Mouse (Mus musculus) heart, adult 9 months (tissue): ENCODE data around the gene Veph1.

ENCODE experiments used
- DNase-seq, 2 experiments: peaks; one replicate each; pipeline ENCODE4 v3.0.0; 2022; ENCODE audit warnings: low spot score in 2 of 2

The Veph1 gene

GRCm38 (mm10) chr3:66224931-66225537 is 71.6 kb downstream of the Veph1 start:
- DNase-seq, result peak in 1 of 2 experiments; percentile 10

DNA sequence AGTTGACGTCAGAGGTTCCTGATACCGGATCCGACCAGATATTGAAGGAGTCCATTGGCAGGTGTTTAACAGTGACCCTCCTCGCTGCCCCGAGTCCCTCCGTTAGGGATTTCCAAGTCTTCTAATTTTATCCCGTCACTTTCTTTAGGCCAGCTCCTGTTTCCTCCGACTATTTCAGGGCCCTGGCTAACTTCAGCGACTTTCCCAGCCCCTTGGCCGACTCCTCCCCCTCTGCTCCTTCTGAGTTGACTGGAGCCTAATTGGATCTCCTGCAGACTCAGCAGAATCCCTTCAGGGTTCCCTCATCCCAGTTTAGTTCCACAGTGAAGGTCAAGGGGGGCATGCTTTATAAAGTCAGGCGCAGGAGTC is 75.4 kb downstream of the Veph1 start:
- DNase-seq, result peak in 1 of 2 experiments; percentile 17

- DNase-seq, result peak in 1 of 2 experiments; percentile 12
Measured at GRCm38 (mm10) chr3:66220554-66221242, 75.9 kb downstream of the Veph1 start.

DNA sequence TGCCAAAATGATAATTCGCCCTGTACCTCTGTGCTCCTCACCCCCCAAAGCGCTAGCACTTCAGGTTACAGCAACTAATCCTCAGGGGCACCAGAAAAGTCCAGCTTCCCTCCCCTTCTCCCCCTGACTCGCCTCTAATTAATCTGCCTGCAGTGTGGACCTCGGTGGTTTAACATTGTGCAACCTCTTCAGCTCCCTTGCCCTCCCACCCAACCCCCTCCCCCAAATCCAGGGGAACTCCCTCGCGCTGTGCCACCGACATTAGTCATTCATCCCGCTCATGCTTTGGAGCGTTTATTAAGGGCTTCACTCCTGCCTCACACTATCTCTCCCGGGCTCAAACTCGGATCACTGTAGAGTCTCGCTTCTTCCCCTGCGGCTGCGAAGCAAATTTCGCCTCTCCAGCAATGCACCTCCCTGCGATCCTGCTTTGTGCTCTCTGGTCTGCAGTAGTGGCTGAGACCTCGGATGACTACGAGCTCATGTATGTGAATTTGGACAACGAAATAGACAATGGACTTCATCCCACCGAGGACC is 76.9 kb downstream of the Veph1 start, which contains the start of gene Ptx3:
Ptx3 (plus strand) TSS at position 256 of the 537 bp plus-strand sequence.
- DNase-seq, result no peak

DNA sequence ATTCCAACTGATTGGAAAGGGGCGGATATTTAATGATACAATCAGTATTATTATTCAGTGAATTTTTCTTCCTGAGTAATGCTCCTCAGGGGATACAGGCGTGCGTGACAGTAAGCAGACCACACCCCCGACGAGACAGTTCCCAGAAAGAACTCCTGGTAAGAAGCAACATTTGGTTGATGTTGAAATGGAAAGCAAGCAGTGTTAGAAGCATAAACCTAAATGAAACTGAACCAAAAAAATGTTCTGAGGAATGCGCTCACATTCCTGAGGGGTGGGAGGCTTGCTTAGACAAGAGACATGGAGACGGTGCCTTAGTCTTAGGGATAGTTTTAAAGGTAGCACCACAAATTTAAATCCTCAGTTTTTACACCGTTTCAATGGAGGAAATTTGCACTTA is 80.9 kb downstream of the Veph1 start:
- peak in 1 of 2 experiments; percentile 23 for DNase-seq

DNA sequence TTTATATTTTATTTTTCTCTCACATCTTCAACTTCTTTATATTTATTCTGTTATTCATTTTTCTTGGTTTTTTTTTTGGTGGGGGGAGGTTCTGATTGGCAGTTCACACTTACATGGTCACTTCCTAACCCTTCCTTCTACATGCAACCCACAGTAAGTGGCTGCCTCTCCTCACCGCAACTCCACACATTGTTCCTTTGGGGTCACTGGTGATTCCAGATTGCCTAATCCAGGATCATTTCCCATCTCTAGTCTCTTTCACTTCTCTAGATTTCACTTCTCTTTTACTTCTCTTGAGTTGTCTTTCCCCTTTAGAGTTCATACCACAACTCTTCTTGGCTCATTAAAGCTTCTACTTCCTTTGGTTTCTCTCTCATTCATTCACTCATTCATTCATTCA is 83.1 kb downstream of the Veph1 start:
- no peak for DNase-seq

- no peak for DNase-seq
Measured at GRCm38 (mm10) chr3:66208836-66209573, 87.6 kb downstream of the Veph1 start.

- DNase-seq, result no peak
Measured at GRCm38 (mm10) chr3:66193910-66194562, 102.6 kb downstream of the Veph1 start.

- no peak for DNase-seq
Measured at GRCm38 (mm10) chr3:66179647-66180046, 117.0 kb downstream of the Veph1 start.

GRCm38 (mm10) chr3:66172907-66173306 is 123.7 kb downstream of the Veph1 start:
- DNase-seq, result peak in 1 of 2 experiments; percentile 13

- DNase-seq, result no peak
Measured at GRCm38 (mm10) chr3:66169873-66170538, 126.6 kb downstream of the Veph1 start.

GRCm38 (mm10) chr3:66166606-66167290 is 129.9 kb downstream of the Veph1 start:
- DNase-seq, result no peak

- DNase-seq, result no peak
Measured at GRCm38 (mm10) chr3:66165026-66165425, 131.6 kb downstream of the Veph1 start.

DNA sequence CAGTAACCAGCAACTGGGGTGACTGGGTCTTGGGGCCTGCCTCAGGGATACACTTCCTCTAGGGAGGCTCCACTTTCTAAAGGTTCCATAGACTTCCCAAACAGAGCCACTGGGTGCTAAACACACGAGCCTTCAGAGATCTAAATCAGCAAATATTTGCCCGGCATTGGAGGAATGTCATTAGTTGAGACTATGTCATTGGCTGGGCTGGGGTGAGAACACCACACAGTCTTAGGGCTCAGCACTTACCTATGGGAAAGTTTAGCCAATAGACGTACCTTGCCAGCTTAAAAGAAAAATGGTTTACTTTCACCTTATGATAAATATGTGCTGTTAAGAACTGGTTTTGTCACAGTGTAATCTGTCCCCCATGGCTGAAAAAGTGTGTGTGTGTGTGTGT is 132.1 kb downstream of the Veph1 start:
- DNase-seq, result no peak

DNA sequence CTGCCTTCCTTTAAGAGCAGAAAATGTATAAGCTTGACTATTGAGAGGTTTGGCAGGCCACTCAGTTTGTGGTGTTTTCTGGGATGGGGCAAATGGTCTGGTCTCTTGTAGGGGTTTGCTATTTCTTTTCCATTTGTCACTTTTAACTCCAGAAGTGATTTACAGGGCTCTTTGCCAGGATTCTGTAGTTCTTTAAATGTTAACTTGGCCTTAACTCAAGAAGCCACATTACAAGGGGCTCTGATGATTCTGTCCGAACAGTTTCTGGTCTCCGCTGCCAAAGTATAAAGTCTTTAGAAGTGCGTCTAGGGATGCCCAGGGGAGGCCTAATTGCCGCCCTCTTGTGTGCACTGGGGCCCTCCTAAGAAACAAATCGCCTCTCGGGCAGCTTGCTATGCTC is 134.0 kb downstream of the Veph1 start:
- DNase-seq, result no peak

- no peak for DNase-seq
Measured at GRCm38 (mm10) chr3:66157947-66158346, 138.7 kb downstream of the Veph1 start.

GRCm38 (mm10) chr3:66137601-66138000 is 159.0 kb downstream of the Veph1 start:
- DNase-seq, result no peak

DNA sequence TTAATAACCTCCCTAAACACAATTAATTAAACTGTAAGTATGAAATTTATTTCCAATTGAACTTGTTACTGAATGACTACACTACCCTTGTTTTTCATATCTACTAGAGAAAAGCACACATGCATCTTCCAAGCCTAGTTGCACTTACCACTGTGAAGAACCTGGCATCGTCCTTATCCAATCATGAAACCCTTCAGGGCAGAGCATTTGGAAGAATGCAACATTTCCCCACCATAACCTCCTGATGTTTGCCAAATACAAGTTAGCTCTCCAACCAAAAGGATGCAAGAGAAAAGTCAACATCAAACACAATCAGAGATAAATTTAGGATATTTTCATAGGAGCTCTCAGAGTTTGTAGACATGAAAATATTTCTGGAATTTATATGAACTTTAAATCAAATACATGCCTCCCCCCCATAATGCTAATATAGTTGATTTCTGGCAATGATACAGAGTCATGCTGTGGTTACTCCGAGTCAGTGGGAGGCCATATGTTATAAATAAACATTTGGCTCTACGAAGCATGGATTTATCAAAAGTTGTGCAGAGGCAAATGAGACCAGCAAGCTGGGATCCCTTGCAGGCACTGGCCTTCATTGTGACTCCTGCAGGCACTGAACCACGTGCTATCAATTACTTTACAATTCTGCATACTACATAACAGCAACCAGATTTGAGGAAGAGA is 165.2 kb downstream of the Veph1 start:
- no peak for DNase-seq

- DNase-seq, result no peak
Measured at GRCm38 (mm10) chr3:66129689-66130088, 166.9 kb downstream of the Veph1 start.

DNA sequence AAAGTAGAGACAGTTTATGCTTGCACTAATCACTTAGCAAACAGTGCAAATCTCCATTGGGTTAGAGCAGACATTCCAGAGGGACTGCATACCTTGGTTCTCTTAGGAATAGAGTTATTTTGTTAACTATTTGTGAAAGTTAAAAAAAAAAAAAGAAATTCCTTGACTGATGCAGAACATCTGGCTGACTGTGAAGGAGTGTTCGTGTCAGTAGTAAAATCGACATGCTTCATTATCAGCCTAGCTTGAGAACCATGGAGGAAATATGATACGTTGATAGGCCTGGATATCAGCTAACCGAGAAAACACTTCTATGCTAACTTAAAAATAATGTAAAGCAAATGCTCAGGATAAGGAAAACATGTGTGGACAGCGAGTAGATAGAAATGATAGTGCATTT is 191.1 kb downstream of the Veph1 start:
- DNase-seq, result no peak
